Mouse (Mus musculus) ES-Bruce4 (cell line): ENCODE results near the gene Hoxc12.

Experiments
- CTCF ChIP-seq: IDR thresholded peaks from one replicate; pipeline ENCODE4 v1.8.1; 2011; ENCODE audit warnings: low read depth, low read length
- EP300 ChIP-seq: IDR thresholded peaks from 2 replicates; pipeline ENCODE4 v1.6.1; 2011; ENCODE audit warnings: low read depth, low read length; ENCODE audit not compliant: insufficient read depth
- POLR2A ChIP-seq: IDR thresholded peaks from one replicate; pipeline ENCODE4 v1.8.1; 2011; ENCODE audit warnings: low read length; ENCODE audit not compliant: insufficient read depth

- no peak for TF ChIP-seq EP300
- no peak for TF ChIP-seq CTCF
- no peak for TF ChIP-seq POLR2A
Observed at GRCm38 (mm10) chr15:102972254-102972653, 35.7 kb downstream of the Hoxc12 start.
